Mouse (Mus musculus) midbrain, embryonic 11.5 days (tissue): ENCODE measurements around the gene Gm6525. TPM values are rescaled to one million over a fixed set of nuclear protein-coding genes. Genes with fewer than 3 reads are reported as not detected.

Experiments used
- ATAC-seq: fragments of 200-750 bp; cut with Nextera tagmentation; 2 replicates; pipeline ENCODE4 v1.8.0; 2017; ENCODE audit warnings: moderate TSS enrichment, moderate library complexity; ENCODE audit not compliant: low FRiP score
- DNase-seq: peaks from one replicate; pipeline ENCODE4 v3.0.0; 2015; ENCODE audit warnings: low spot score; ENCODE audit errors: missing footprints
- H3K27ac ChIP-seq: fragments of 300-500 bp; sonication (generic); 2 replicates; pipeline ENCODE4 v1.5.1; 2014; ENCODE audit warnings: low read depth, low read length
- H3K27me3 ChIP-seq: fragments of 300-500 bp; sonication (generic); 2 replicates; pipeline ENCODE4 v1.6.1; 2014; ENCODE audit warnings: mild to moderate bottlenecking, low read length, moderate library complexity, mixed read lengths; ENCODE audit not compliant: control insufficient read depth, insufficient read depth
- H3K36me3 ChIP-seq: fragments of 300-500 bp; sonication (generic); 2 replicates; pipeline ENCODE4 v1.6.1; 2014; ENCODE audit warnings: mild to moderate bottlenecking, low read length, moderate library complexity, mixed read lengths; ENCODE audit not compliant: control insufficient read depth, insufficient read depth
- H3K4me1 ChIP-seq: fragments of 300-500 bp; sonication (generic); 2 replicates; pipeline ENCODE4 v1.6.1; 2014; ENCODE audit warnings: low read length; ENCODE audit not compliant: control insufficient read depth, insufficient read depth
- H3K4me2 ChIP-seq: fragments of 300-500 bp; sonication (generic); 2 replicates; pipeline ENCODE4 v1.6.1; 2014; ENCODE audit warnings: mild to moderate bottlenecking, moderate library complexity
- H3K4me3 ChIP-seq: fragments of 300-500 bp; sonication (generic); 2 replicates; pipeline ENCODE4 v1.5.1; 2014; ENCODE audit warnings: low read depth, low read length
- H3K9ac ChIP-seq: fragments of 300-500 bp; sonication (generic); 2 replicates; pipeline ENCODE4 v1.6.1; 2014; ENCODE audit warnings: low read length
- H3K9me3 ChIP-seq: fragments of 300-500 bp; sonication (generic); 2 replicates; pipeline ENCODE4 v1.6.1; 2016; ENCODE audit warnings: low read length; ENCODE audit not compliant: control insufficient read depth
- WGBS: fragments of 180-500 bp; shearing (Covaris S2); extraction: QIAGEN DNeasy Blood & Tissue Kit; methylation state at CpG from one replicate; pipeline ENCODE4 v1.1.7; 2014; 5-methylcytosine and 5-hydroxymethylcytosine counted together
- polyA plus RNA-seq: library from polyadenylated mRNA; unstranded; fragments of >200 nt; fragmentation: Nextera tagmentation; extraction: Ambion mirVana; gene quantifications from 2 replicates; pipeline ENCODE4 v1.2.1, GENCODE M21; 2014

Gene Gm6525
- polyA plus RNA-seq, 1 experiment from 2014 or later = 0.83 TPM

- Histone ChIP-seq H3K4me3 (no peak overlapping the region), H3K27me3 (no peaks in the 10 kb centered on the region), H3K9me3 (no peaks in the 10 kb centered on the region), H3K9ac (no peak overlapping the region), H3K36me3 (peaks cover 25% of the 10 kb centered on the region), H3K27ac (no peak overlapping the region), H3K4me1 (no peaks in the 10 kb centered on the region), H3K4me2 (no peak overlapping the region)
- ATAC-seq (no peak), DNase-seq (no peak)
- 92% methylated on average over 3 of the region's 3 CpGs for WGBS
Measured at GRCm38 (mm10) chr3:84165391-84165790, 8.5 kb upstream of the Gm6525 start.

- ATAC-seq (no peak), DNase-seq (no peak)
- H3K4me3 ChIP-seq = no peak overlapping the region
- no peaks in the 10 kb centered on the region for H3K27me3 ChIP-seq
- 96% methylated on average over 5 of the region's 5 CpGs for WGBS
- H3K36me3 ChIP-seq = peaks cover 25% of the 10 kb centered on the region
- H3K4me2 ChIP-seq = no peak overlapping the region
- H3K4me1 ChIP-seq = no peaks in the 10 kb centered on the region
- H3K9me3 ChIP-seq = no peaks in the 10 kb centered on the region
- H3K27ac ChIP-seq = no peak overlapping the region
- H3K9ac ChIP-seq = no peak overlapping the region
Measured at GRCm38 (mm10) chr3:84166073-84166472, 7.8 kb upstream of the Gm6525 start.

- WGBS = 95% methylated on average over 6 of the region's 6 CpGs
Measured at GRCm38 (mm10) chr3:84168943-84169342, 5.0 kb upstream of the Gm6525 start.

GRCm38 (mm10) chr3:84169393-84170005 lies 4.4 kb upstream of the Gm6525 start:
- Histone ChIP-seq H3K27ac (no peak overlapping the region), H3K4me1 (no peaks in the 10 kb centered on the region), H3K36me3 (peaks cover 22% of the 10 kb centered on the region), H3K9ac (no peak overlapping the region), H3K4me3 (no peak overlapping the region), H3K4me2 (no peak overlapping the region), H3K27me3 (no peaks in the 10 kb centered on the region), H3K9me3 (no peaks in the 10 kb centered on the region)
- no peak for ATAC-seq
- no peak for DNase-seq
- WGBS = 75% methylated on average over 8 of the region's 8 CpGs

More at GRCm38 (mm10) chr3:84168943-84169342, 5.0 kb upstream of the Gm6525 start:
- Histone ChIP-seq H3K9ac (no peak overlapping the region), H3K27ac (no peak overlapping the region), H3K4me3 (no peak overlapping the region), H3K4me2 (no peak overlapping the region), H3K36me3 (peaks cover 26% of the 10 kb centered on the region), H3K27me3 (no peaks in the 10 kb centered on the region), H3K4me1 (no peaks in the 10 kb centered on the region), H3K9me3 (no peaks in the 10 kb centered on the region)
- DNase-seq = no peak
- no peak for ATAC-seq

- 58% methylated on average over 11 of the region's 11 CpGs for WGBS
- ATAC-seq = no peak
Measured at GRCm38 (mm10) chr3:84172406-84172805, 1.5 kb upstream of the Gm6525 start.

GRCm38 (mm10) chr3:84175337-84176315 lies 1.7 kb downstream of the Gm6525 start:
- Histone ChIP-seq H3K4me3 (no peak overlapping the region), H3K4me2 (no peak overlapping the region), H3K4me1 (peaks cover 4% of the 10 kb centered on the region; the same call in 1 of the 2 replicates), H3K27me3 (no peaks in the 10 kb centered on the region), H3K9ac (no peak overlapping the region), H3K9me3 (no peaks in the 10 kb centered on the region), H3K27ac (no peak overlapping the region), H3K36me3 (peaks cover 6% of the 10 kb centered on the region)
- peak; percentile 92 for DNase-seq
- 46% methylated on average over 7 of the region's 7 CpGs for WGBS
- ATAC-seq = peak; percentile 68

More at GRCm38 (mm10) chr3:84172406-84172805, 1.5 kb upstream of the Gm6525 start:
- Histone ChIP-seq H3K27me3 (no peaks in the 10 kb centered on the region), H3K27ac (no peak overlapping the region), H3K9me3 (no peaks in the 10 kb centered on the region), H3K36me3 (peaks cover 7% of the 10 kb centered on the region), H3K4me2 (no peak overlapping the region), H3K4me3 (no peak overlapping the region), H3K4me1 (peaks cover 4% of the 10 kb centered on the region; the same call in 1 of the 2 replicates), H3K9ac (no peak overlapping the region)
- DNase-seq = no peak

GRCm38 (mm10) chr3:84177834-84178233 lies 3.9 kb downstream of the Gm6525 start:
- no peak for ATAC-seq

GRCm38 (mm10) chr3:84180304-84180703 lies 6.4 kb downstream of the Gm6525 start:
- Histone ChIP-seq H3K9ac (no peak overlapping the region), H3K4me1 (peaks cover 12% of the 10 kb centered on the region), H3K27ac (no peak overlapping the region), H3K4me3 (no peak overlapping the region), H3K9me3 (no peaks in the 10 kb centered on the region), H3K27me3 (no peaks in the 10 kb centered on the region), H3K36me3 (peaks cover 2% of the 10 kb centered on the region; the same call in 1 of the 2 replicates), H3K4me2 (no peak overlapping the region)
- DNase-seq (no peak), ATAC-seq (no peak)
- WGBS = 72% methylated on average over 2 of the region's 2 CpGs

More at GRCm38 (mm10) chr3:84177834-84178233, 3.9 kb downstream of the Gm6525 start:
- H3K4me1 ChIP-seq = peaks cover 12% of the 10 kb centered on the region
- no peak overlapping the region for H3K4me3 ChIP-seq
- 79% methylated on average over 2 of the region's 2 CpGs for WGBS
- no peak overlapping the region for H3K4me2 ChIP-seq
- no peak overlapping the region for H3K9ac ChIP-seq
- peaks cover 2% of the 10 kb centered on the region; the same call in 1 of the 2 replicates for H3K36me3 ChIP-seq
- no peaks in the 10 kb centered on the region for H3K9me3 ChIP-seq
- no peak for DNase-seq
- H3K27me3 ChIP-seq = no peaks in the 10 kb centered on the region
- H3K27ac ChIP-seq = no peak overlapping the region

- no peak overlapping the region for H3K4me2 ChIP-seq
- 21% methylated on average over 8 of the region's 8 CpGs for WGBS
- H3K27ac ChIP-seq = no peak overlapping the region
- ATAC-seq = no peak
- H3K27me3 ChIP-seq = no peaks in the 10 kb centered on the region
- H3K4me3 ChIP-seq = no peak overlapping the region
- peaks cover 12% of the 10 kb centered on the region for H3K4me1 ChIP-seq
- no peak overlapping the region for H3K9ac ChIP-seq
- H3K9me3 ChIP-seq = no peaks in the 10 kb centered on the region
- no peak for DNase-seq
- H3K36me3 ChIP-seq = peaks cover 2% of the 10 kb centered on the region; the same call in 1 of the 2 replicates
Measured at GRCm38 (mm10) chr3:84181102-84181501, 7.2 kb downstream of the Gm6525 start.
